ENCODE assay signal across 15 mouse cellular contexts in genomic region chr4:154422431-154422913, GRCm38 (mm10).
DNase-seq lines count a peak whose midpoint lies in the region; ATAC-seq and TF ChIP-seq lines count a peak whose summit lies in the region.
"Had no signal": no experiment of that assay in that cellular context is flagged by ENCODE, and none has a peak within 500 bp of the region (broad histone marks: within the 10 kb centered on the region; RNA-seq: fewer than 3 reads in every experiment).

No protein-coding gene starts in this region.

- no peak for ATAC-seq in heart, embryonic 11.5 days (replicated peaks; ENCODE audit: insufficient number of reproducible peaks, low FRiP score, low TSS enrichment)
- no peak for ATAC-seq in forebrain, embryonic 13.5 days
- ATAC-seq in midbrain, embryonic 13.5 days, result peak; percentile 64

- TF ChIP-seq CTCF in gastrocnemius, adult 2 months (IDR thresholded peaks at IDR 0.05), result no peak

- DNase-seq in heart, adult 18-20 months, result no peak
- DNase-seq in embryo, embryonic 10 days (ENCODE audit: low spot score), result peak; percentile 65
- no peak for DNase-seq in layer of hippocampus, adult 8-10 months (ENCODE audit: low spot score in 2 of 2)
- no peak for DNase-seq in adrenal gland, postnatal 36 days
- no peak for DNase-seq in gastrocnemius, adult 2 months
- DNase-seq: adrenal gland, postnatal 10 days; B cell, adult 2 months; cerebellum, adult 9-10 months; kidney, adult 8-10 months; lung, embryonic 14.5 days had no signal

- H3K27ac ChIP-seq in heart, embryonic 11.5 days (ENCODE audit: low read depth, low read length), result peak overlapping the region; percentile 29; the same call in 1 of the 2 replicates
- no peak overlapping the region for H3K27ac ChIP-seq in forebrain, embryonic 13.5 days
- peak overlapping the region; percentile 16; the same call in 1 of the 2 replicates for H3K27ac ChIP-seq in midbrain, embryonic 13.5 days
- H3K27ac ChIP-seq in gastrocnemius, adult 2 months, result no peak overlapping the region
- H3K27ac ChIP-seq: embryonic facial prominence, embryonic 15.5 days; limb, embryonic 15.5 days had no signal

- H3K9me3 ChIP-seq in heart, embryonic 11.5 days (replicated peaks; ENCODE audit: control insufficient read depth, low read length), result no peaks in the 10 kb centered on the region; the same call in 1 of the 2 replicates
- H3K9me3 ChIP-seq in forebrain, embryonic 13.5 days (replicated peaks), result peaks cover 5% of the 10 kb centered on the region; the same call in 1 of the 2 replicates
- peaks cover 3% of the 10 kb centered on the region; the same call in 1 of the 2 replicates for H3K9me3 ChIP-seq in midbrain, embryonic 13.5 days
- H3K9me3 ChIP-seq: embryonic facial prominence, embryonic 15.5 days; limb, embryonic 15.5 days had no signal

- no peak overlapping the region for H3K4me3 ChIP-seq in heart, embryonic 11.5 days (ENCODE audit: low read depth, low read length)
- H3K4me3 ChIP-seq in forebrain, embryonic 13.5 days, result no peak overlapping the region
- no peak overlapping the region for H3K4me3 ChIP-seq in midbrain, embryonic 13.5 days (replicated peaks)
- H3K4me3 ChIP-seq in gastrocnemius, adult 2 months, result no peak overlapping the region
- H3K4me3 ChIP-seq: embryonic facial prominence, embryonic 15.5 days; limb, embryonic 15.5 days had no signal

- intact Hi-C loops in gastrocnemius, adult 2 months (cut with DNase I), result no loop called here

- H3K27me3 ChIP-seq in heart, embryonic 11.5 days (ENCODE audit: control insufficient read depth, insufficient read depth, low read length), result peaks cover 28% of the 10 kb centered on the region
- H3K27me3 ChIP-seq in forebrain, embryonic 13.5 days, result no peaks in the 10 kb centered on the region
- H3K27me3 ChIP-seq in midbrain, embryonic 13.5 days, result peaks cover 34% of the 10 kb centered on the region

- H3K9ac ChIP-seq in heart, embryonic 11.5 days (ENCODE audit: low read depth, low read length), result peak overlapping the region; percentile 46; the same call in 1 of the 2 replicates
- H3K9ac ChIP-seq in forebrain, embryonic 13.5 days, result peak overlapping the region; percentile 40
- H3K9ac ChIP-seq in midbrain, embryonic 13.5 days (replicated peaks), result peak overlapping the region; percentile 36; the same call in 1 of the 2 replicates
- H3K9ac ChIP-seq: embryonic facial prominence, embryonic 15.5 days; limb, embryonic 15.5 days; lung, embryonic 14.5 days had no signal

- H3K36me3 ChIP-seq in heart, embryonic 11.5 days (ENCODE audit: control insufficient read depth, insufficient read depth, low read length), result no peaks in the 10 kb centered on the region
- H3K36me3 ChIP-seq in forebrain, embryonic 13.5 days (ENCODE audit: poor library complexity, severe bottlenecking), result no peaks in the 10 kb centered on the region
- H3K36me3 ChIP-seq in midbrain, embryonic 13.5 days, result no peaks in the 10 kb centered on the region
- H3K36me3 ChIP-seq: embryonic facial prominence, embryonic 15.5 days; limb, embryonic 15.5 days had no signal

- peak overlapping the region; percentile 12; the same call in 1 of the 2 replicates for H3K4me2 ChIP-seq in heart, embryonic 11.5 days
- no peak overlapping the region for H3K4me2 ChIP-seq in forebrain, embryonic 13.5 days
- 0 out of 2 replicates have a peak overlapping the region, but pooled peaks have one; percentile 13 for H3K4me2 ChIP-seq in midbrain, embryonic 13.5 days (replicated peaks)
- H3K4me2 ChIP-seq: embryonic facial prominence, embryonic 15.5 days; limb, embryonic 15.5 days; lung, embryonic 14.5 days had no signal

- WGBS in heart, embryonic 11.5 days (ENCODE audit: insufficient replicate concordance), result 4% methylated on average over 10 of the region's 10 CpGs
- 4% methylated on average over 10 of the region's 10 CpGs for WGBS in forebrain, embryonic 13.5 days
- WGBS in midbrain, embryonic 13.5 days, result 2% methylated on average over 10 of the region's 10 CpGs

- H3K4me1 ChIP-seq in heart, embryonic 11.5 days (ENCODE audit: control insufficient read depth, insufficient read depth, low read length), result peaks cover 35% of the 10 kb centered on the region
- peaks cover 45% of the 10 kb centered on the region for H3K4me1 ChIP-seq in forebrain, embryonic 13.5 days
- H3K4me1 ChIP-seq in midbrain, embryonic 13.5 days (replicated peaks), result peaks cover 27% of the 10 kb centered on the region

Comparison
In these comparisons a context has a peak if more than half of its experiments do, and no peak if none do; other contexts are left out.
1. H3K27ac ChIP-seq: peak in heart, embryonic 11.5 days (single experiment) and midbrain, embryonic 13.5 days (single experiment); none in forebrain, embryonic 13.5 days (single experiment) and gastrocnemius, adult 2 months (single experiment).
2. Peak in every context shown above with its lines, with median percentiles within 50 percentile points of each other: H3K9ac ChIP-seq.